Mouse (Mus musculus) forebrain, embryonic 16.5 days (tissue): Measurements from ENCODE around the gene Clcn6. TPM values are rescaled to one million over a fixed set of nuclear protein-coding genes. Genes with fewer than 3 reads are reported as not detected.
A peak's percentile ranks its signal among the peaks of the same experiment; 100 is the strongest.
"Not testable (repeated sequence)": the region's sequence is repeated elsewhere in the genome, so short reads cannot be mapped to it uniquely, and the experiment has no call there.

Experiments
- ATAC-seq: fragments of 200-750 bp; cut with Nextera tagmentation; 2 replicates; pipeline ENCODE4 v1.8.0; 2017; ENCODE audit warnings: mild to moderate bottlenecking, moderate library complexity
- H3K27ac ChIP-seq: fragments of 300-500 bp; sonication (generic); 2 replicates; pipeline ENCODE4 v1.5.1; 2014; ENCODE audit warnings: low read length, control low read depth
- H3K27me3 ChIP-seq: fragments of 300-500 bp; sonication (generic); replicated peaks from 2 replicates; pipeline ENCODE4 v1.6.1; 2014; ENCODE audit warnings: low read length; ENCODE audit not compliant: control insufficient read depth, insufficient read depth
- H3K36me3 ChIP-seq: fragments of 300-500 bp; sonication (generic); 2 replicates; pipeline ENCODE4 v1.6.1; 2014; ENCODE audit not compliant: control insufficient read depth, insufficient read depth
- H3K4me1 ChIP-seq: fragments of 300-500 bp; sonication (generic); replicated peaks from 2 replicates; pipeline ENCODE4 v1.6.1; 2014; ENCODE audit warnings: low read length; ENCODE audit not compliant: control insufficient read depth, insufficient read depth
- H3K4me2 ChIP-seq: fragments of 300-500 bp; sonication (generic); 2 replicates; pipeline ENCODE4 v1.6.1; 2014; ENCODE audit warnings: mild to moderate bottlenecking, low read length, control low read depth
- H3K4me3 ChIP-seq: fragments of 300-500 bp; sonication (generic); replicated peaks from 2 replicates; pipeline ENCODE4 v1.5.1; 2014; ENCODE audit warnings: mild to moderate bottlenecking, low read length, control low read depth
- H3K9ac ChIP-seq: fragments of 300-500 bp; sonication (generic); replicated peaks from 2 replicates; pipeline ENCODE4 v1.6.1; 2014; ENCODE audit warnings: low read depth, low read length, control low read depth
- H3K9me3 ChIP-seq: fragments of 300-500 bp; sonication (generic); 2 replicates; pipeline ENCODE4 v1.6.1; 2016; ENCODE audit warnings: low read length; ENCODE audit not compliant: control insufficient read depth
- WGBS: fragments of 180-500 bp; shearing (Covaris S2); extraction: QIAGEN DNeasy Blood & Tissue Kit; methylation state at CpG from one replicate; pipeline ENCODE4 v1.1.7; 2014; 5-methylcytosine and 5-hydroxymethylcytosine counted together
- polyA plus RNA-seq: library from polyadenylated mRNA; unstranded; fragments of >200 nt; fragmentation: Nextera tagmentation; extraction: Ambion mirVana; gene quantifications from 2 replicates; pipeline ENCODE4 v1.2.1, GENCODE M21; 2015

Clcn6 gene
- polyA plus RNA-seq, 1 experiment from 2014 or later = 40.6 TPM

DNA sequence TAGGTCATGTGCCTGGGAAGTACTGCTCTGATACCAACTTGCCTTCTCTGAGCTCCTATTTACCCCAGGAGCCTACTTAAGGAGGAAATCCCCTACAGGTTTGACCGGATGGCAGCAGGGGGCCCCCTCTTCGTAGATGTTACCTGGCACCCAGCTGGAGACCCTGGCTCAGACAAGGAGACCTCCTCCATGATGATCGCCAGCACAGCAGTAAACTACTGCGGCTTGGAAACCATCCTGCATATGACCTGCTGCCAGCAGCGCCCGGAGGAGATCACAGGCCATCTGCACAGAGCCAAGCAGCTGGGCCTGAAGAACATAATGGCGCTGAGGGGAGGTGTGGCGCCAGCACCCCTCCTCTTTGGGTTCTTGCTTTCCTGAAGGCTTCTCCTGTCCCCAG, 4.7 kb upstream of the Clcn6 start:
- H3K9me3 ChIP-seq, H3K4me3 ChIP-seq, H3K27me3 ChIP-seq, H3K36me3 ChIP-seq, H3K27ac ChIP-seq, ATAC-seq, H3K9ac ChIP-seq, H3K4me2 ChIP-seq: not testable (repeated sequence)
- H3K4me1 ChIP-seq = peaks cover 32% of the 10 kb centered on the region
- WGBS = 64% methylated on average over 6 of the region's 8 CpGs

GRCm38 (mm10) chr4:148041611-148042191, 3.1 kb upstream of the Clcn6 start:
- H3K4me3 ChIP-seq = peak overlapping the region; percentile 41
- H3K9ac ChIP-seq = peak overlapping the region; percentile 50
- no peaks in the 10 kb centered on the region; the same call in 1 of the 2 replicates for H3K36me3 ChIP-seq
- peak overlapping the region; percentile 56 for H3K4me2 ChIP-seq
- H3K27me3 ChIP-seq = no peaks in the 10 kb centered on the region
- no peak overlapping the region for H3K27ac ChIP-seq
- peaks cover 39% of the 10 kb centered on the region for H3K4me1 ChIP-seq
- WGBS = 4% methylated on average over 16 of the region's 16 CpGs
- no peak for ATAC-seq
- no peaks in the 10 kb centered on the region for H3K9me3 ChIP-seq

GRCm38 (mm10) chr4:148040933-148041610, 2.5 kb upstream of the Clcn6 start:
- peaks cover 39% of the 10 kb centered on the region for H3K4me1 ChIP-seq

GRCm38 (mm10) chr4:148040029-148040830, 1.6 kb upstream of the Clcn6 start:
- H3K27me3 ChIP-seq = no peaks in the 10 kb centered on the region
- 62% methylated on average over 15 of the region's 15 CpGs for WGBS
- no peak for ATAC-seq
- no peaks in the 10 kb centered on the region; the same call in 1 of the 2 replicates for H3K36me3 ChIP-seq
- peak overlapping the region; percentile 41 for H3K4me3 ChIP-seq
- no peaks in the 10 kb centered on the region for H3K9me3 ChIP-seq
- peak overlapping the region; percentile 50; the same call in 1 of the 2 replicates for H3K9ac ChIP-seq
- peaks cover 39% of the 10 kb centered on the region for H3K4me1 ChIP-seq
- H3K27ac ChIP-seq = peak overlapping the region; percentile 21; the same call in 1 of the 2 replicates
- H3K4me2 ChIP-seq = peak overlapping the region; percentile 65

More at GRCm38 (mm10) chr4:148040933-148041610, 2.5 kb upstream of the Clcn6 start:
- ATAC-seq = no peak
- H3K9ac ChIP-seq = peak overlapping the region; percentile 50
- H3K36me3 ChIP-seq = no peaks in the 10 kb centered on the region; the same call in 1 of the 2 replicates
- no peaks in the 10 kb centered on the region for H3K9me3 ChIP-seq
- H3K4me2 ChIP-seq = peak overlapping the region; percentile 56
- no peaks in the 10 kb centered on the region for H3K27me3 ChIP-seq
- H3K4me3 ChIP-seq = peak overlapping the region; percentile 41
- under 1% methylated on average over 19 of the region's 19 CpGs for WGBS
- 0 out of 2 replicates have a peak overlapping the region, but pooled peaks have one; percentile 21 for H3K27ac ChIP-seq

- 0 out of 2 replicates have a peak, but pooled peaks have one; percentile 0 for ATAC-seq
- H3K27me3 ChIP-seq = no peaks in the 10 kb centered on the region
- H3K9me3 ChIP-seq = no peaks in the 10 kb centered on the region
- H3K27ac ChIP-seq = peak overlapping the region; percentile 61
- H3K4me1 ChIP-seq = peaks cover 39% of the 10 kb centered on the region
- peak overlapping the region; percentile 78 for H3K9ac ChIP-seq
- no peaks in the 10 kb centered on the region; the same call in 1 of the 2 replicates for H3K36me3 ChIP-seq
- peak overlapping the region; percentile 62 for H3K4me3 ChIP-seq
- H3K4me2 ChIP-seq = peak overlapping the region; percentile 65
- 15% methylated on average over 19 of the region's 19 CpGs for WGBS
Measured at GRCm38 (mm10) chr4:148039254-148040028, 820 bp upstream of the Clcn6 start.

DNA sequence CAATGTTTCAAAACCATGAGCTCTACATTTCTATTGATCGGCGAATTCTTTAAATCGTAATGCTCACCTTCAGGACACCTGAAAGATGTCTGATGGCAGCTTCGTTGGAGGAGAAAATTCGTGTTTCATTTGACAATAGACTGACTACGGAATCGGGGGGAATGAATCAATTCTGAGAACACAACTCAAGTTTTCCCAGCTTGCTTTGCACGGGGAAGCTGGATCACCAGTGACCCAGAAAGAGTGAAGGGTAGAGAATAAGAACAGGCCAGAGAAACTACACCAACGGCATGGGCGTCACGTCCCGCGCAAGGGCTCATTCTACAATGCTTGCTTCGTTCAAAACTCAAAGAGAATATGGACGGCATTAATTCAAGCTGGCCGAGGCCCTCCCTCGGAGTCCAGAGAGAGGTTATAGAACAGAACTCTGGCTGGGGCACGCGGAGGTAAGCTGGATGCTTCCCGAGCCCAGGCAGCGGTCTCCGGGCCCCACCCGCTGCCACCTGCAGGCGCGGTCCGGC, 482 bp downstream of the Clcn6 start:
- peak; percentile 4 for ATAC-seq
- H3K36me3 ChIP-seq = no peaks in the 10 kb centered on the region
- no peaks in the 10 kb centered on the region for H3K27me3 ChIP-seq
- H3K9me3 ChIP-seq = no peaks in the 10 kb centered on the region
- H3K4me2 ChIP-seq = peak overlapping the region; percentile 53
- WGBS = 6% methylated on average over 26 of the region's 26 CpGs
- H3K4me3 ChIP-seq = peak overlapping the region; percentile 62
- peak overlapping the region; percentile 70 for H3K9ac ChIP-seq
- peaks cover 39% of the 10 kb centered on the region for H3K4me1 ChIP-seq
- H3K27ac ChIP-seq = peak overlapping the region; percentile 89

GRCm38 (mm10) chr4:148035440-148035839, 3.2 kb downstream of the Clcn6 start:
- Histone ChIP-seq H3K27ac (no peak overlapping the region), H3K4me1 (peaks cover 18% of the 10 kb centered on the region), H3K9me3 (no peaks in the 10 kb centered on the region), H3K4me2 (no peak overlapping the region), H3K4me3 (no peak overlapping the region), H3K27me3 (no peaks in the 10 kb centered on the region), H3K9ac (no peak overlapping the region), H3K36me3 (no peaks in the 10 kb centered on the region)
- 91% methylated on average over 3 of the region's 3 CpGs for WGBS
- no peak for ATAC-seq

- H3K4me2 ChIP-seq = no peak overlapping the region
- H3K27ac ChIP-seq = no peak overlapping the region
- no peak for ATAC-seq
- H3K27me3 ChIP-seq = no peaks in the 10 kb centered on the region
- peaks cover 7% of the 10 kb centered on the region for H3K4me1 ChIP-seq
- no peak overlapping the region for H3K4me3 ChIP-seq
- H3K36me3 ChIP-seq = peaks cover 6% of the 10 kb centered on the region; the same call in 1 of the 2 replicates
- H3K9ac ChIP-seq = no peak overlapping the region
- H3K9me3 ChIP-seq = no peaks in the 10 kb centered on the region
- WGBS = 72% methylated on average over 7 of the region's 7 CpGs
Measured at GRCm38 (mm10) chr4:148033858-148034410, 4.7 kb downstream of the Clcn6 start.
